29 mouse cellular contexts compared by ENCODE assay signal in genomic region chr9:103093681-103094080, GRCm38 (mm10). TPM values are rescaled to one million over a fixed set of nuclear protein-coding genes. Genes with fewer than 3 reads are reported as not detected.
"Had no signal": no experiment of that assay in that cellular context is flagged by ENCODE, and none has a peak within 500 bp of the region (broad histone marks: within the 10 kb centered on the region; RNA-seq: fewer than 3 reads in every experiment).

No protein-coding gene starts in this region.

- H3K27me3 ChIP-seq: embryonic facial prominence, embryonic 12.5 days; embryonic facial prominence, embryonic 13.5 days; embryonic facial prominence, embryonic 15.5 days; forebrain, embryonic 13.5 days; forebrain, embryonic 15.5 days had no signal

- H3K9ac ChIP-seq: embryonic facial prominence, embryonic 12.5 days; embryonic facial prominence, embryonic 13.5 days; embryonic facial prominence, embryonic 15.5 days; forebrain, embryonic 12.5 days; forebrain, embryonic 13.5 days; forebrain, embryonic 15.5 days; forebrain, postnatal 0 days had no signal

- H3K4me3 ChIP-seq: embryonic facial prominence, embryonic 10.5 days; embryonic facial prominence, embryonic 12.5 days; embryonic facial prominence, embryonic 13.5 days; embryonic facial prominence, embryonic 15.5 days; erythroblast, embryonic 14.5 days; forebrain, embryonic 10.5 days; forebrain, embryonic 12.5 days; forebrain, embryonic 13.5 days; forebrain, embryonic 15.5 days; gastrocnemius, adult 2 months; heart, adult 2 months; heart, embryonic 10.5 days had no signal

- H3K36me3 ChIP-seq: embryonic facial prominence, embryonic 10.5 days; embryonic facial prominence, embryonic 12.5 days; embryonic facial prominence, embryonic 13.5 days; embryonic facial prominence, embryonic 15.5 days; forebrain, embryonic 10.5 days; forebrain, embryonic 12.5 days; forebrain, embryonic 15.5 days; heart, embryonic 10.5 days had no signal

- H3K9me3 ChIP-seq: embryonic facial prominence, embryonic 10.5 days; embryonic facial prominence, embryonic 12.5 days; embryonic facial prominence, embryonic 13.5 days; embryonic facial prominence, embryonic 15.5 days; forebrain, embryonic 10.5 days; forebrain, embryonic 12.5 days; forebrain, embryonic 13.5 days; forebrain, embryonic 15.5 days; heart, embryonic 10.5 days had no signal

- DNase-seq: cerebellum, adult 2 months; cerebellum, adult 8-10 months; cerebellum, adult 9-10 months; cerebellum, adult 9-11 months; cerebellum, postnatal 10 days; cerebellum, postnatal 14 days; cerebellum, postnatal 25 days; cerebellum, postnatal 36 days; embryo, embryonic 11 days; forebrain, postnatal 0 days; gastrocnemius, adult 2 months; gastrocnemius, postnatal 10 days; gastrocnemius, postnatal 14 days; gastrocnemius, postnatal 25 days; gastrocnemius, postnatal 36 days; heart, adult 18-20 months; heart, adult 2 months had no signal

- H3K27ac ChIP-seq: embryonic facial prominence, embryonic 10.5 days; embryonic facial prominence, embryonic 12.5 days; embryonic facial prominence, embryonic 13.5 days; embryonic facial prominence, embryonic 15.5 days; forebrain, embryonic 10.5 days; forebrain, embryonic 12.5 days; forebrain, embryonic 13.5 days; forebrain, embryonic 15.5 days; gastrocnemius, adult 2 months; heart, adult 2 months; heart, embryonic 10.5 days had no signal

- H3K4me2 ChIP-seq: embryonic facial prominence, embryonic 12.5 days; embryonic facial prominence, embryonic 13.5 days; embryonic facial prominence, embryonic 15.5 days; forebrain, embryonic 12.5 days; forebrain, embryonic 13.5 days; forebrain, embryonic 15.5 days had no signal

- H3K4me1 ChIP-seq: embryonic facial prominence, embryonic 12.5 days had no signal

- ATAC-seq: forebrain, embryonic 13.5 days; forebrain, embryonic 14.5 days; forebrain, embryonic 15.5 days; forebrain, embryonic 16.5 days; forebrain, postnatal 0 days had no signal

RNA-seq across cellular contexts. Expression of gene Rab6b, which starts 17.9 kb away (rescaled TPM):
- polyA plus RNA-seq: erythroblast, embryonic 14.5 days had no signal
